Mouse (Mus musculus): ENCODE measurements around the gene Ssr3.

- TF ChIP-seq CTCF (IDR thresholded peaks at IDR 0.05; ENCODE audit: low read depth, low read length) (no peak), POLR2AphosphoS5 (IDR thresholded peaks at IDR 0.05; ENCODE audit: insufficient replicate concordance, low read depth, low read length) (no peak), GATA1 (IDR thresholded peaks at IDR 0.05; ENCODE audit: borderline replicate concordance, low read length) (no peak), TAL1 (conservative IDR thresholded peaks at IDR 0.05; ENCODE audit: low read depth, low read length) (no peak)
Measured at GRCm38 (mm10) chr3:65391222-65391783, 1.1 kb downstream of the Ssr3 start.
